Mouse (Mus musculus) MEL (cell line): ENCODE results near the gene Fam49a. TPM values are rescaled to one million over a fixed set of nuclear protein-coding genes. Genes with fewer than 3 reads are reported as not detected.

Experiments
- DNase-seq: peaks from one replicate; pipeline ENCODE4 v3.0.0; 2011; ENCODE audit warnings: low read depth, low spot score
- H3K27ac ChIP-seq: 2 replicates; pipeline ENCODE4 v1.5.1; 2012; ENCODE audit warnings: low read depth, mild to moderate bottlenecking, control low read depth, low read length, moderate library complexity; ENCODE audit not compliant: control insufficient read depth
- H3K27me3 ChIP-seq, 2 experiments: fragments of 150-350 bp in 1 of 2; sonication (generic) in 1 of 2; 2 replicates each; pipeline ENCODE4 v1.6.1; 2012; ENCODE audit warnings: low read length in 2 of 2, mild to moderate bottlenecking in 2 of 2, improper control_type of control experiment in 1 of 2, moderate library complexity in 1 of 2; ENCODE audit not compliant: insufficient read depth in 2 of 2, control insufficient read depth in 1 of 2
- H3K36me3 ChIP-seq, 2 experiments: 2 replicates each; pipeline ENCODE4 v1.6.1; 2012 to 2014; ENCODE audit warnings: low read length in 2 of 2, improper control_type of control experiment in 1 of 2, inconsistent platforms in 1 of 2, mild to moderate bottlenecking in 1 of 2; ENCODE audit not compliant: insufficient read depth in 2 of 2, control insufficient read depth in 1 of 2
- H3K4me1 ChIP-seq, 2 experiments: fragments of 150-350 bp in 1 of 2; sonication (generic) in 1 of 2; 2 replicates each; pipeline ENCODE4 v1.6.1; 2012; ENCODE audit warnings: low read length in 2 of 2, improper control_type of control experiment in 1 of 2, mild to moderate bottlenecking in 1 of 2; ENCODE audit not compliant: insufficient read depth in 2 of 2, control insufficient read depth in 1 of 2
- H3K4me3 ChIP-seq, 2 experiments: fragments of 150-350 bp in 1 of 2; sonication (generic) in 1 of 2; 2 replicates each; pipeline ENCODE4 v1.5.1; 2012; ENCODE audit warnings: low read depth in 2 of 2, low read length in 2 of 2, mild to moderate bottlenecking in 2 of 2, moderate library complexity in 2 of 2, control low read depth in 1 of 2, improper control_type of control experiment in 1 of 2; ENCODE audit not compliant: control insufficient read depth in 1 of 2, insufficient read depth in 1 of 2
- H3K79me2 ChIP-seq: 2 replicates; pipeline ENCODE4 v1.6.1; 2012; ENCODE audit warnings: mild to moderate bottlenecking, low read length, moderate library complexity; ENCODE audit not compliant: control insufficient read depth, poor library complexity, insufficient read depth
- H3K9ac ChIP-seq: 2 replicates; pipeline ENCODE4 v1.6.1; 2012; ENCODE audit warnings: low read depth, mild to moderate bottlenecking, control low read depth, low read length, moderate library complexity; ENCODE audit not compliant: control insufficient read depth, poor library complexity, severe bottlenecking
- H3K9me3 ChIP-seq: fragments of 150-350 bp; sonication (generic); replicated peaks from 2 replicates; pipeline ENCODE4 v1.6.1; 2012; ENCODE audit warnings: mild to moderate bottlenecking, low read length, improper control_type of control experiment, moderate library complexity; ENCODE audit not compliant: insufficient read depth
- CHD2 ChIP-seq: IDR thresholded peaks from 2 replicates; pipeline ENCODE4 v1.6.1; 2011; ENCODE audit warnings: low read length, improper control_type of control experiment
- CTCF ChIP-seq, 3 experiments: IDR thresholded peaks in 2 of 3; conservative IDR thresholded peaks in 1 of 3; 2 replicates each; pipeline ENCODE4 v1.5.1; 2011 to 2012; ENCODE audit warnings: low read length in 3 of 3, low read depth in 2 of 3, mild to moderate bottlenecking in 2 of 3, improper control_type of control experiment in 1 of 3, inconsistent platforms in 1 of 3, mixed read lengths in 1 of 3, moderate library complexity in 1 of 3; ENCODE audit not compliant: control insufficient read depth in 1 of 3, insufficient read depth in 1 of 3, poor library complexity in 1 of 3, severe bottlenecking in 1 of 3
- E2F4 ChIP-seq: IDR thresholded peaks from 2 replicates; pipeline ENCODE4 v1.6.1; 2011; ENCODE audit warnings: low read depth, low read length, improper control_type of control experiment, borderline replicate concordance
- EP300 ChIP-seq, 2 experiments: IDR thresholded peaks; 2 replicates each; pipeline ENCODE4 v1.6.1; 2011; ENCODE audit warnings: improper control_type of control experiment in 2 of 2, low read length in 2 of 2, low read depth in 1 of 2, mild to moderate bottlenecking in 1 of 2
- GABPA ChIP-seq: IDR thresholded peaks from 2 replicates; pipeline ENCODE4 v1.6.1; 2012; ENCODE audit warnings: low read depth, mild to moderate bottlenecking, inconsistent platforms, low read length, improper control_type of control experiment, moderate library complexity
- GATA1 ChIP-seq: IDR thresholded peaks from 2 replicates; pipeline ENCODE4 v1.6.1; 2011; ENCODE audit warnings: low read depth, low read length, improper control_type of control experiment
- KAT2A ChIP-seq: conservative IDR thresholded peaks from 2 replicates; pipeline ENCODE4 v1.6.1; 2012; ENCODE audit warnings: low read depth, low read length, improper control_type of control experiment, inconsistent platforms
- MYB ChIP-seq: IDR thresholded peaks from 2 replicates; pipeline ENCODE4 v1.6.1; 2011; ENCODE audit warnings: mild to moderate bottlenecking, low read depth, low read length, improper control_type of control experiment
- MYC ChIP-seq: IDR thresholded peaks from 2 replicates; pipeline ENCODE4 v1.6.1; 2011; ENCODE audit warnings: low read depth, mild to moderate bottlenecking, low read length, improper control_type of control experiment, moderate library complexity
- NRF1 ChIP-seq: IDR thresholded peaks from 2 replicates; pipeline ENCODE4 v1.6.1; 2014; ENCODE audit warnings: low read depth, mild to moderate bottlenecking, inconsistent platforms, low read length, improper control_type of control experiment, moderate library complexity; ENCODE audit not compliant: poor library complexity, insufficient read depth, severe bottlenecking
- POLR2AphosphoS2 ChIP-seq: IDR thresholded peaks from 2 replicates; pipeline ENCODE4 v1.6.1; 2011; ENCODE audit warnings: low read length, improper control_type of control experiment
- POLR2AphosphoS5 ChIP-seq: IDR thresholded peaks from 2 replicates; pipeline ENCODE4 v1.6.1; 2012; ENCODE audit warnings: low read depth, borderline replicate concordance, mild to moderate bottlenecking, inconsistent platforms, low read length, moderate library complexity, mixed read lengths
- RAD21 ChIP-seq: IDR thresholded peaks from 2 replicates; pipeline ENCODE4 v1.6.1; 2011; ENCODE audit warnings: mild to moderate bottlenecking, low read depth, low read length, improper control_type of control experiment
- SMC3 ChIP-seq: IDR thresholded peaks from 2 replicates; pipeline ENCODE4 v1.6.1; 2011; ENCODE audit warnings: low read depth, low read length, improper control_type of control experiment
- TAL1 ChIP-seq: IDR thresholded peaks from 2 replicates; pipeline ENCODE4 v1.6.1; 2012; ENCODE audit warnings: mild to moderate bottlenecking, inconsistent platforms, low read length, moderate library complexity, mixed read lengths
- TCF12 ChIP-seq: IDR thresholded peaks from 2 replicates; pipeline ENCODE4 v1.6.1; 2014; ENCODE audit warnings: low read depth, mild to moderate bottlenecking, inconsistent platforms, low read length, improper control_type of control experiment, moderate library complexity
- USF1 ChIP-seq: IDR thresholded peaks from 2 replicates; pipeline ENCODE4 v1.6.1; 2014; ENCODE audit warnings: low read depth, mild to moderate bottlenecking, inconsistent platforms, low read length, improper control_type of control experiment, moderate library complexity
- USF2 ChIP-seq, 2 experiments: IDR thresholded peaks; 2 replicates each; pipeline ENCODE4 v1.6.1; 2011 to 2012; ENCODE audit warnings: improper control_type of control experiment in 2 of 2, low read length in 2 of 2, borderline replicate concordance in 1 of 2, inconsistent platforms in 1 of 2, low read depth in 1 of 2, mild to moderate bottlenecking in 1 of 2; ENCODE audit not compliant: insufficient read depth in 1 of 2
- ZC3H11A ChIP-seq: IDR thresholded peaks from 2 replicates; pipeline ENCODE4 v1.6.1; 2012; ENCODE audit warnings: low read depth, mild to moderate bottlenecking, inconsistent platforms, low read length, improper control_type of control experiment
- ZNF384 ChIP-seq: IDR thresholded peaks from 2 replicates; pipeline ENCODE4 v1.6.1; 2012; ENCODE audit warnings: low read depth, mild to moderate bottlenecking, inconsistent platforms, low read length, improper control_type of control experiment
- polyA plus RNA-seq, 2 experiments: library from polyadenylated mRNA; stranded (reverse) in 1 of 2; unstranded in 1 of 2; fragments of >175 nt in 1 of 2; fragments of >200 nt in 1 of 2; gene quantifications; 2 replicates each; pipeline versions ENCODE4 v1.2.1 to v1.2.4; 2012; ENCODE audit warnings: low replicate concordance in 2 of 2, low read depth in 1 of 2; ENCODE audit not compliant: insufficient read length in 2 of 2, insufficient read depth in 1 of 2, missing spikeins in 1 of 2
- total RNA-seq: library from RNA; depleted of rRNA; stranded (reverse); fragments of 300-350 nt; gene quantifications from 2 replicates; pipeline ENCODE4 v1.2.3, GENCODE M21; 2012

Gene Fam49a
- total and polyA plus RNA-seq, 3 experiments, result 0.42 to 1.3 TPM; not detected in 1

DNA sequence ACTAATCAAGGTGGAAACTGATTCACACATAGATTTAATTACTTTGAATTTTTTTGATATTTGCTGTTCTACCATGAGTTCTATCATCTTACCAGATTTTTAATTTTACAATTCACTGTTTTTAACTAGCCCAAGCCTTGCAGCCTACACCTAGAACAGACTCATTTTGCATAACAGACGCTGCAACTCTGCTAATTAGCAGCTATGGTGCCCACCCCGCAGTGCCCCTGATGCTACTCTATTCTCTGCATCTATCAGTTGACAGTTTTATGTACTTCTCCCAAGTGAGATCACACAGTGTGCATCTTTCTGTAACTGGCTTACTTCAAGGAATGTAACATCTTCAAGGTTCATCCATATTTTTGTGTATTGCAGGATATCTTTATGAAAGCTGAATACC lies 86.7 kb downstream of the Fam49a start:
- Histone ChIP-seq H3K79me2 (no peaks in the 10 kb centered on the region), H3K4me1 (no peaks in the 10 kb centered on the region), H3K27me3 (no peaks in the 10 kb centered on the region), H3K9me3 (no peaks in the 10 kb centered on the region), H3K9ac (no peak overlapping the region), H3K4me3 (no peak overlapping the region), H3K36me3 (no peaks in the 10 kb centered on the region), H3K27ac (no peak overlapping the region)
- TF ChIP-seq E2F4 (no peak), CTCF (IDR thresholded peaks at IDR 0.05 in 2 of 3, conservative IDR thresholded peaks at IDR 0.05 in 1 of 3; ENCODE audit: control insufficient read depth in 1 of 3, insufficient read depth in 1 of 3, low read depth in 2 of 3, low read length in 3 of 3, poor library complexity in 1 of 3, severe bottlenecking in 1 of 3) (no peak), TCF12 (no peak), GATA1 (no peak), ZNF384 (no peak), ZC3H11A (no peak), POLR2AphosphoS2 (no peak), EP300 (IDR thresholded peaks at IDR 0.05; ENCODE audit: low read depth in 1 of 2, low read length in 2 of 2) (no peak), MYB (no peak), RAD21 (no peak), USF2 (IDR thresholded peaks at IDR 0.05; ENCODE audit: borderline replicate concordance in 1 of 2, insufficient read depth in 1 of 2, low read depth in 1 of 2, low read length in 2 of 2) (no peak), CHD2 (no peak), TAL1 (no peak), NRF1 (no peak), POLR2AphosphoS5 (no peak), KAT2A (no peak), MYC (no peak), GABPA (no peak)
- DNase-seq, result no peak

DNA sequence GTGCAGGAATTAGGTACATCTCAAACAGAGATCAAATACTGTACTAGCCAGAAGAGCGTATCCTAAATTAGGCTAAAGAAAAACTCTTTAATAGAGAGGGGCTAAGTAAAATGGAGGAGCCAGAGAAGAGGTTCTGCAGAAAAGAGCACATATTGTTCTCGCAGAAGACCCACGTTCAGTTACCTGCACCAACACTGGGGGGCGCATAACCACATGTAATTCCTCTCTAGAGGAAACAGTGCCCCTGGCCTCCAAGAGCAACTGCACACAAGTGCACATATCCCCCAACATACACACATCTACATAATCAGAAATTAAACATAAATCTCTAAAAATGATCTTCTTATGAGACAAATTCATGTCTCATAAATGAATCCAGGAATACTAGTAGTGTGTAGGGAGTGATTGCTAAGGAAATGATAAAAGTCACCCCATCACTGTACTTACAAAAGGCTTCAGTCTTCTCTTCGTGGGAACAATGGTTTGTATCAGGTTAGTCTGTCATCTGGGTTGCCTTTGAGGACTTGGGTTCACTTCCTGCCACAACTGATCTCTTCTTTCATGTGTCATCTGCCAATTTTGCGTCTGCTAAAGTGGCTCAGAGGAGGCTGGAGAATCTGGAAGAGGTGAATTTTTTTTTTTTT lies 87.8 kb downstream of the Fam49a start:
- TF ChIP-seq SMC3 (peak; percentile 54), RAD21 (peak; percentile 17), USF1 (no peak), CTCF (IDR thresholded peaks at IDR 0.05 in 2 of 3, conservative IDR thresholded peaks at IDR 0.05 in 1 of 3; ENCODE audit: control insufficient read depth in 1 of 3, insufficient read depth in 1 of 3, low read depth in 2 of 3, low read length in 3 of 3, poor library complexity in 1 of 3, severe bottlenecking in 1 of 3) (peak; percentile 9 to 52 (median 31); a peak in 4 of 6 replicates)
- DNase-seq, result peak; percentile 21

More for the DNA sequence above, 87.8 kb downstream of the Fam49a start:
- no peak overlapping the region for H3K9ac ChIP-seq
- H3K4me1 ChIP-seq, result no peaks in the 10 kb centered on the region
- no peaks in the 10 kb centered on the region for H3K27me3 ChIP-seq
- H3K4me3 ChIP-seq, result no peak overlapping the region
- H3K27ac ChIP-seq, result no peak overlapping the region
- H3K79me2 ChIP-seq, result no peaks in the 10 kb centered on the region
- no peaks in the 10 kb centered on the region for H3K9me3 ChIP-seq
- no peaks in the 10 kb centered on the region for H3K36me3 ChIP-seq
